Mouse (Mus musculus): Measurements from ENCODE around the gene Erg. TPM values are rescaled to one million over a fixed set of nuclear protein-coding genes. Genes with fewer than 3 reads are reported as not detected.
A peak's percentile ranks its signal among the peaks of the same experiment; 100 is the strongest.

Erg gene
- total RNA-seq, 2 experiments from 2014 or later = 5.5 to 5.6 TPM

DNA sequence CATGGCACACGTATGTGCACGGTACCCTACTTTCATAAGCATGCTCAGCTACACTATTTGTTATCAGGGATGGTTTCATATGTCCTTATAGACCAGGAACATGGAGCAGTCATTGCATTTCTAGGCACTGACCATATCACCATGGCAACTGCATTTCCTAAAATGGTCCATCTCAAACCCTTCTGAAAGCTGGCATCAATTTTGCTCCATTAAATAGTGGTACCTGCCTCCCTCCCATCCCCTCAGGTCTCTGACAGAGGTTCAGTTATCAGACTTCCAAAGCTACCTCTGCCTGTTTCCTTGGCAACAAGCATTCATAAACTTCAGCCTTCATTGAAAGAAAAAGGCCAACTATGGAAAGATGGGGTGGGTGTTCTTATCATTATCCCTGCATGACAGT, 118.5 kb downstream of the Erg start:
- H3K4me3 ChIP-seq = no peak overlapping the region
- H3K27ac ChIP-seq = no peak overlapping the region
- no peak for TF ChIP-seq CTCF (IDR thresholded peaks at IDR 0.05)
- intact Hi-C loops (cut with DNase I) = loop anchor here (5.0 kb wide), 2 partner anchors 479 to 494 kb away; no protein-coding TSS in a partner anchor
- no peak for DNase-seq (ENCODE audit: extremely low spot score in 1 of 2, low spot score in 2 of 2)

- TF ChIP-seq CTCF (IDR thresholded peaks at IDR 0.05) = peak; percentile 64
- Histone ChIP-seq H3K27ac (no peak overlapping the region), H3K4me3 (no peak overlapping the region)
- DNase-seq (ENCODE audit: extremely low spot score in 1 of 2, low spot score in 2 of 2) = no peak
- intact Hi-C loops (cut with DNase I) = loop anchor here (5.0 kb wide), 2 partner anchors 481 to 496 kb away; no protein-coding TSS in a partner anchor
These were observed 119.8 kb downstream of the Erg start for GRCm38 (mm10) chr16:95466548-95466947.

DNA sequence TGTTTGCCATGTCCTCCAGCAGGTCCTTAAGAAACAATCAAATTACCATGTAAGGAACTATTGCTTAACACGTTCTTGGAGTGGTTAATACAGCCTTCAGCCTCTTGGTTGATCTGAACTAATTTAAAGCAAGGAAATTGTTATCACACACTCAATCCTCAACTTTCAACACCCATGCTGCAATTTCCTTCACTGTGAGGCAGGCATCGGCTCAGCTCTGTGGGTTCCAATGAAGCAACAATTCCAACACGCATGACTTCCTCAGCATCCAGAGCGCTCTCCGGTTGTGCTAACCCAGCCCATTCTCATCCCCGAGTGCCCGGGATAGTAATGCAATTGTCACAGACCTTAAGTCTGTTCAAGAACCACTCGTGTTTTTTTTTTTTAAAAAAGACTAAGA, 121.8 kb downstream of the Erg start:
- no peak for TF ChIP-seq CTCF (IDR thresholded peaks at IDR 0.05)
- no peak for DNase-seq (ENCODE audit: extremely low spot score in 1 of 2, low spot score in 2 of 2)
- intact Hi-C loops (cut with DNase I) = loop anchor here (5.0 kb wide), 2 partner anchors 483 to 498 kb away; no protein-coding TSS in a partner anchor
- no peak overlapping the region for H3K4me3 ChIP-seq
- H3K27ac ChIP-seq = no peak overlapping the region

GRCm38 (mm10) chr16:95463796-95464195, 122.6 kb downstream of the Erg start:
- DNase-seq (ENCODE audit: extremely low spot score in 1 of 2, low spot score in 2 of 2) = no peak
- intact Hi-C loops (cut with DNase I) = no loop called here
- Histone ChIP-seq H3K27ac (no peak overlapping the region), H3K4me3 (no peak overlapping the region)
- TF ChIP-seq CTCF (IDR thresholded peaks at IDR 0.05) = no peak

- no peak for TF ChIP-seq CTCF (IDR thresholded peaks at IDR 0.05)
- Histone ChIP-seq H3K27ac (no peak overlapping the region), H3K4me3 (no peak overlapping the region)
- intact Hi-C loops (cut with DNase I) = no loop called here
- DNase-seq (ENCODE audit: extremely low spot score in 1 of 2, low spot score in 2 of 2) = no peak
These were observed 124.5 kb downstream of the Erg start for GRCm38 (mm10) chr16:95461941-95462340.

- intact Hi-C loops (cut with DNase I) = no loop called here
- DNase-seq (ENCODE audit: extremely low spot score in 1 of 2, low spot score in 2 of 2) = no peak
- Histone ChIP-seq H3K4me3 (no peak overlapping the region), H3K27ac (0 out of 2 replicates have a peak overlapping the region, but pooled peaks have one; percentile 8)
- TF ChIP-seq CTCF (IDR thresholded peaks at IDR 0.05) = no peak
These were observed 126.1 kb downstream of the Erg start for GRCm38 (mm10) chr16:95460336-95460735.

- H3K4me3 ChIP-seq = no peak overlapping the region; the same call in 1 of the 2 replicates
- intact Hi-C loops (cut with DNase I) = no loop called here
- H3K27ac ChIP-seq = no peak overlapping the region; the same call in 1 of the 2 replicates
- no peak for DNase-seq (ENCODE audit: extremely low spot score in 1 of 2, low spot score in 2 of 2)
- no peak for TF ChIP-seq CTCF (IDR thresholded peaks at IDR 0.05)
These were observed 127.1 kb downstream of the Erg start for GRCm38 (mm10) chr16:95459325-95459691.

DNA sequence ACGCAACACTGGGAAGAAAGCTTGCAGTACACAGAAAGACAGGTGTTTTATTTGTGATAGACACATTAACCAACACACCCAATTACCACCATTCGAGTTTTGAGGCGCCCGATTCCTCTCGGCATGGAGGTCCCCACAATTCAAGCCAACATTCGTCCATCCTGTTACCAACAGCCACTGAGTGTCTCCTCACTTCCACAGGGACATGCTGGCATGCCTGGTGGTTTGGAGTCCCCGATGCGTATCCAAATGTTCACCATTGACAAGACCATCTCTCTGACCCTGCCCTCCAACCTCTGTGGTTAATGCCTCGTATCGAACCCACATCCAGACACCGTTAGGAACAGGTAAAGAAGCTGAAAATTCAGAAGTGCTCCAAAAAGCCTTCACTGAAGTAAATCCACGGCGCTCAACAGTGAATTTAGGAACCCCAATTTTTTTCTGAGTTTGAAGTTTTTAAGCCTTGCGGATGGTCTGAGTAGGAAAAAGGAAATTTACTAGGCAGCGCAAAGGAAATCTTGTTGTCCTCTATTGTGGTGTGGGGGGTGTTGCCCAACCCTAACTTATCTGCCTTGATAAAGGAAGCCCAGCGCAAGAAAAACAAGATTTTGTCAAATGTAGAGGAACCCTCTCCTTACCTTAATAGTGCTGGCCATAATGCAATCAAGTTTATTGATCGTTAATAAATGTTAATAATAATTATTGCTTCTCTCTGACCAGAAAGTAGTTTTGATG, 127.6 kb downstream of the Erg start:
- Histone ChIP-seq H3K4me3 (peak overlapping the region; percentile 32), H3K27ac (peak overlapping the region; percentile 77)
- DNase-seq (ENCODE audit: extremely low spot score in 1 of 2, low spot score in 2 of 2) = no peak
- intact Hi-C loops (cut with DNase I) = no loop called here
- no peak for TF ChIP-seq CTCF (IDR thresholded peaks at IDR 0.05)

DNA sequence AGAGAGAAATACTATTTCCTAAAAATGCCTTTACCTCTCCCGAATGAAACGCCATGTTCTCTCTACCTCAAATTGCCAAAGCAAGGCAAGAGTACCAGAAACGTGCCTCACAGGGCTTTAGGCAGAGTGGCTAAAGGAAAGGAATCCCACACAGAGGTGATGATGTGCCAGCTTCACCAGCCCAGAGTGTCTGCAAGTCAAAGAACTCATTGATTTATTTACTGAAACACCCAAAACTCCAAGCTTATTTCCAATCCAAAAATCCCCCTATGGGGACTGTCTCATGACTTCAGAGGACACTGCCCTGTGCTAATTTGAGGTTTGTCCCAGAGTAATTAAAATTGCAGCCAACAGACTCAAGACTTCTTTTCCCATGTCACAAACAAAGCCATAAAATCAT, 129.4 kb downstream of the Erg start:
- intact Hi-C loops (cut with DNase I) = no loop called here
- peak overlapping the region; percentile 32 for H3K4me3 ChIP-seq
- DNase-seq (ENCODE audit: extremely low spot score in 1 of 2, low spot score in 2 of 2) = no peak
- TF ChIP-seq CTCF (IDR thresholded peaks at IDR 0.05) = no peak
- peak overlapping the region; percentile 47; the same call in 1 of the 2 replicates for H3K27ac ChIP-seq

GRCm38 (mm10) chr16:95455896-95456295, 130.5 kb downstream of the Erg start:
- no peak for DNase-seq (ENCODE audit: extremely low spot score in 1 of 2, low spot score in 2 of 2)
- Histone ChIP-seq H3K27ac (no peak overlapping the region), H3K4me3 (peak overlapping the region; percentile 7; the same call in 1 of the 2 replicates)
- TF ChIP-seq CTCF (IDR thresholded peaks at IDR 0.05) = no peak
- intact Hi-C loops (cut with DNase I) = no loop called here

- Histone ChIP-seq H3K4me3 (no peak overlapping the region), H3K27ac (no peak overlapping the region; the same call in 1 of the 2 replicates)
- intact Hi-C loops (cut with DNase I) = no loop called here
- no peak for TF ChIP-seq CTCF (IDR thresholded peaks at IDR 0.05)
- DNase-seq (ENCODE audit: extremely low spot score in 1 of 2, low spot score in 2 of 2) = no peak
These were observed 130.9 kb downstream of the Erg start for GRCm38 (mm10) chr16:95455461-95455860.

DNA sequence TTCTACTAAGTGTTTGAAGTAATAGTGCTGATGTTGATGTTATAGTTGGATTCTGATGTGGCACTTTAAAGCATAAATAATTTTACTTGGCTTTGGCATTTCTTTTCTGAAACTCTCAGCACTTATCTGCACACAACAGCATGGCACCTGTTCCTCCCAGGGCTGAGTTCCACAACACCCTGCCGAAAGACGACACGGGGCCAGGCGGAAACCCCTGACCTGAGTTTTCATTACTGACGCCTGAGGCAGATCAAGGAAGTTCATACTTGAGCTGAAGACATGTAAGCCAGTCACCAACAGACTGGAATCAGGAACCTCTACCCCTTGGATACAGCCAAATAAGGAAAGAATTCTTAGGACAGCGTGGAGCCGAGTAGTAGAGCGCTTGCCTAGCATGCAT, 134.0 kb downstream of the Erg start:
- Histone ChIP-seq H3K4me3 (no peak overlapping the region), H3K27ac (no peak overlapping the region)
- TF ChIP-seq CTCF (IDR thresholded peaks at IDR 0.05) = no peak
- no peak for DNase-seq (ENCODE audit: extremely low spot score in 1 of 2, low spot score in 2 of 2)
- intact Hi-C loops (cut with DNase I) = no loop called here

DNA sequence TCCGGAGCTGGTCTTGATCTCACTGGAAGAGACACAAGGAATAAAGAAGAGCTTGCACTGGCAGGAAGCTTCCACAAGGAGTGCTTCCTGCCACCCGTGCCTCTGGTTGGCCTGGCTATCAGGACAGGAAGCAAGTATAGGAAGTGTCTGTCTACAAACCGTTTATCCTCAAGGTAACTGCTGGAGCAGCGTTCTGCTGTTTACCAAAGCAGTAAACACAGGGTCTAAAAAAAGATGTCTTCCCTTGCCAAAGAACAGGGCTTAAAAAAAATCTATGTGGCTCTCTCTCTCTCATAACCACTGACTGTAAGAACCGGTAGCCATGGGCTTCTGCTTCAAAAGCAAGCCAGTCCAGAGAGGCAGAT, 137.1 kb downstream of the Erg start:
- peak; percentile 9; the same call in 1 of the 2 replicates for TF ChIP-seq CTCF (IDR thresholded peaks at IDR 0.05)
- intact Hi-C loops (cut with DNase I) = no loop called here
- Histone ChIP-seq H3K27ac (no peak overlapping the region), H3K4me3 (no peak overlapping the region)
- DNase-seq (ENCODE audit: extremely low spot score in 1 of 2, low spot score in 2 of 2) = no peak
